In the genomic region with DNA sequence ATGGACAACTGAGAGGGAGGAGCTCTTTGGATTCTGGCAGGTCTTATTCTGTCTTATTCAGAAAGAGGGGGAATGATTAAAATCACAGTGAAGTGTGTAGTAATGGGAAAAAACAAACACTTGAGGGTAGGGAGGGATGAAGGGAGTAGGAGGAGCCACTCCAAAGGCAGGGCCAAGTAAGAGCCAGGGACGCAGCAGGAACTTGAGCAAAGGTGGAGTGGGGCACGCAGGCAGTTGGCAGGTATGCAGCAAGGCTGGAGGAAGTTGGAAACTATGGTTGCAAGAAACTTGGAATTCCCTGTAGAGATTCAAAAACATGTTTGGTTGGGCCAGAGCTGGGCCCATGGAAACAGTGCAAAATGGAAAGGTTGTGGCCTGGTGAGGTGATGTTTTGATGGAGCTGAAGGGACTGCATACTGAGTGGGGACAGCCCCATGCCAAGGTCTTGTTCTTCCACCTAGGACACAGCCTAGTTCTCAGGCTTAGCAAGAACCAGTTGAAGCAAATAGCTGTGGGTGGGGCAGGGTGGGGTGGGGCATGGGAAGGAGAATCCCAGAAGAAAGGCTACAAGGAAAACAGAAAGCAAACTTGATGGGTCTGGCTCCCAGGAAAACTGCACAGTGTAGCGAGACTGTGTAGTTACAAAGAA, we compare ENCODE assay signal across 29 mouse cellular contexts. TPM values are rescaled to one million over a fixed set of nuclear protein-coding genes. Genes with fewer than 3 reads are reported as not detected.
DNase-seq lines count a peak whose midpoint lies in the region; ATAC-seq and TF ChIP-seq lines count a peak whose summit lies in the region.
"Had no signal": no experiment of that assay in that cellular context is flagged by ENCODE, and none has a peak within 500 bp of the region (broad histone marks: within the 10 kb centered on the region; RNA-seq: fewer than 3 reads in every experiment).

No protein-coding gene starts in this region.

- WGBS in intestine, embryonic 14.5 days: 65% methylated on average over 3 of the region's 3 CpGs
- 53% methylated on average over 3 of the region's 3 CpGs for WGBS in lung, embryonic 14.5 days
- 44% methylated on average over 3 of the region's 3 CpGs for WGBS in stomach, postnatal 0 days
- 78% methylated on average over 3 of the region's 3 CpGs for WGBS in kidney, embryonic 15.5 days

- peaks cover 6% of the 10 kb centered on the region; the same call in 1 of the 2 replicates for H3K9me3 ChIP-seq in intestine, embryonic 14.5 days (ENCODE audit: control insufficient read depth, low read length)
- peaks cover 3% of the 10 kb centered on the region; the same call in 1 of the 2 replicates for H3K9me3 ChIP-seq in lung, embryonic 14.5 days (ENCODE audit: low read depth, low read length)
- H3K9me3 ChIP-seq in stomach, postnatal 0 days (ENCODE audit: control insufficient read depth, low read length): no peaks in the 10 kb centered on the region
- peaks cover 2% of the 10 kb centered on the region; the same call in 1 of the 2 replicates for H3K9me3 ChIP-seq in kidney, embryonic 15.5 days (replicated peaks)
- H3K9me3 ChIP-seq: forebrain, embryonic 10.5 days; hindbrain, embryonic 12.5 days; limb, embryonic 10.5 days; neural tube, embryonic 12.5 days had no signal

- no peak overlapping the region for H3K4me2 ChIP-seq in intestine, embryonic 14.5 days (ENCODE audit: low read length)
- peak overlapping the region; percentile 12; the same call in 1 of the 2 replicates for H3K4me2 ChIP-seq in lung, embryonic 14.5 days
- no peak overlapping the region for H3K4me2 ChIP-seq in stomach, postnatal 0 days (replicated peaks; ENCODE audit: low read depth)
- no peak overlapping the region for H3K4me2 ChIP-seq in kidney, embryonic 15.5 days
- H3K4me2 ChIP-seq: heart, embryonic 13.5 days; hindbrain, embryonic 12.5 days; neural tube, embryonic 12.5 days had no signal

- no peak for DNase-seq in intestine, embryonic 14.5 days (ENCODE audit: low spot score)
- DNase-seq in lung, embryonic 14.5 days: peak; percentile 44
- DNase-seq in lung, postnatal 25 days (ENCODE audit: low spot score): peak; percentile 73
- peak; percentile 24 for DNase-seq in stomach, postnatal 0 days (ENCODE audit: low spot score)
- DNase-seq in liver: no peak
- no peak for DNase-seq in layer of hippocampus, adult 9-10 months (ENCODE audit: low spot score)
- DNase-seq: adrenal gland, adult 8-10 months; cerebellum, adult 18-20 months; cerebellum, postnatal 14 days; gastrocnemius, postnatal 36 days; heart, adult 2 months; heart, postnatal 14 days; midbrain, embryonic 14.5 days had no signal

- no peak overlapping the region for H3K9ac ChIP-seq in intestine, embryonic 14.5 days (ENCODE audit: low read length)
- H3K9ac ChIP-seq in lung, embryonic 14.5 days: no peak overlapping the region
- no peak overlapping the region for H3K9ac ChIP-seq in stomach, postnatal 0 days (ENCODE audit: low read length)
- H3K9ac ChIP-seq in kidney, embryonic 15.5 days: no peak overlapping the region
- H3K9ac ChIP-seq: heart, embryonic 13.5 days; hindbrain, embryonic 12.5 days; neural tube, embryonic 12.5 days had no signal

- ATAC-seq in intestine, embryonic 14.5 days (replicated peaks; ENCODE audit: low FRiP score, low TSS enrichment, low read depth): no peak
- ATAC-seq in lung, embryonic 14.5 days (ENCODE audit: insufficient read depth): peak; percentile 81; the same call in 1 of the 2 replicates
- 0 out of 2 replicates have a peak, but pooled peaks have one; percentile 62 for ATAC-seq in stomach, postnatal 0 days (ENCODE audit: low FRiP score, low TSS enrichment)
- no peak for ATAC-seq in kidney, embryonic 15.5 days (replicated peaks; ENCODE audit: low FRiP score)
- ATAC-seq: activated CD4-positive, CD25-positive, alpha-beta regulatory T cell, adult 4 months; forebrain, embryonic 16.5 days; Patski had no signal

- H3K4me3 ChIP-seq in intestine, embryonic 14.5 days (ENCODE audit: low read depth, low read length): no peak overlapping the region
- H3K4me3 ChIP-seq in lung, embryonic 14.5 days (ENCODE audit: low read depth, low read length): no peak overlapping the region
- H3K4me3 ChIP-seq in stomach, postnatal 0 days (ENCODE audit: low read depth, low read length): no peak overlapping the region
- no peak overlapping the region for H3K4me3 ChIP-seq in kidney, embryonic 15.5 days (replicated peaks)
- H3K4me3 ChIP-seq: forebrain, embryonic 10.5 days; heart, adult 2 months; heart, embryonic 13.5 days; hindbrain, embryonic 12.5 days; limb, embryonic 10.5 days; megakaryocyte, embryonic 14.5 days; neural tube, embryonic 12.5 days had no signal

- H3K4me1 ChIP-seq in intestine, embryonic 14.5 days (replicated peaks; ENCODE audit: control insufficient read depth, insufficient read depth, low read length): no peaks in the 10 kb centered on the region
- H3K4me1 ChIP-seq in lung, embryonic 14.5 days (ENCODE audit: insufficient read depth): no peaks in the 10 kb centered on the region
- H3K4me1 ChIP-seq in stomach, postnatal 0 days (replicated peaks; ENCODE audit: control insufficient read depth, insufficient read depth): no peaks in the 10 kb centered on the region
- H3K4me1 ChIP-seq in kidney, embryonic 15.5 days: no peaks in the 10 kb centered on the region
- H3K4me1 ChIP-seq: heart, embryonic 13.5 days; hindbrain, embryonic 12.5 days; megakaryocyte, embryonic 14.5 days; neural tube, embryonic 12.5 days had no signal

- peak overlapping the region; percentile 64 for H3K27ac ChIP-seq in intestine, embryonic 14.5 days (ENCODE audit: low read depth)
- peak overlapping the region; percentile 43; the same call in 1 of the 2 replicates for H3K27ac ChIP-seq in lung, embryonic 14.5 days (ENCODE audit: low read depth)
- H3K27ac ChIP-seq in stomach, postnatal 0 days (replicated peaks): peak overlapping the region; percentile 56
- H3K27ac ChIP-seq in kidney, embryonic 15.5 days: no peak overlapping the region
- H3K27ac ChIP-seq: forebrain, embryonic 10.5 days; heart, adult 2 months; heart, embryonic 13.5 days; hindbrain, embryonic 12.5 days; kidney, postnatal 0 days; limb, embryonic 10.5 days; neural tube, embryonic 12.5 days had no signal

- no peaks in the 10 kb centered on the region for H3K27me3 ChIP-seq in intestine, embryonic 14.5 days (replicated peaks; ENCODE audit: control insufficient read depth, insufficient read depth, low read length)
- no peaks in the 10 kb centered on the region for H3K27me3 ChIP-seq in lung, embryonic 14.5 days (ENCODE audit: insufficient read depth, low read length)
- H3K27me3 ChIP-seq in stomach, postnatal 0 days (ENCODE audit: control insufficient read depth, insufficient read depth, low read length): no peaks in the 10 kb centered on the region
- H3K27me3 ChIP-seq in kidney, embryonic 15.5 days: no peaks in the 10 kb centered on the region
- H3K27me3 ChIP-seq: heart, embryonic 13.5 days; hindbrain, embryonic 12.5 days; neural tube, embryonic 12.5 days; Patski had no signal

- H3K36me3 ChIP-seq in intestine, embryonic 14.5 days (ENCODE audit: control insufficient read depth, insufficient read depth, low read length): no peaks in the 10 kb centered on the region
- H3K36me3 ChIP-seq in lung, embryonic 14.5 days (ENCODE audit: insufficient read depth): no peaks in the 10 kb centered on the region
- no peaks in the 10 kb centered on the region for H3K36me3 ChIP-seq in stomach, postnatal 0 days (ENCODE audit: control insufficient read depth, insufficient read depth, low read length)
- no peaks in the 10 kb centered on the region for H3K36me3 ChIP-seq in kidney, embryonic 15.5 days
- H3K36me3 ChIP-seq: forebrain, embryonic 10.5 days; G1E; heart, embryonic 13.5 days; hindbrain, embryonic 12.5 days; limb, embryonic 10.5 days; neural tube, embryonic 12.5 days had no signal

- no peak for TF ChIP-seq EP300 in stomach, postnatal 0 days (optimal IDR thresholded peaks at IDR 0.05)

- TF ChIP-seq CTCF in lung, embryonic 14.5 days (IDR thresholded peaks at IDR 0.05; ENCODE audit: low read depth): no peak
- no peak for TF ChIP-seq CTCF in stomach, postnatal 0 days (IDR thresholded peaks at IDR 0.05; ENCODE audit: low read depth)

RNA-seq across cellular contexts. Expression of a gene that starts 52.5 kb away (rescaled TPM):
- not detected in 2 replicates for polyA plus RNA-seq in intestine, embryonic 14.5 days (2014; fragmentation: Nextera tagmentation; extraction: Ambion mirVana)
- polyA plus RNA-seq in lung, embryonic 14.5 days (2014; fragmentation: Nextera tagmentation; extraction: Ambion mirVana): not detected in 2 replicates
- 0.07 TPM in 1 of 2 replicates, not detected in the other for polyA plus RNA-seq in stomach, postnatal 0 days (2015; fragmentation: Nextera tagmentation; extraction: Ambion mirVana)
- polyA plus RNA-seq in kidney, embryonic 15.5 days (2015; fragmentation: Nextera tagmentation; extraction: Ambion mirVana): not detected in 2 replicates
- polyA plus RNA-seq: embryonic facial prominence, embryonic 11.5 days; forebrain, embryonic 10.5 days; forebrain, embryonic 16.5 days; heart, embryonic 13.5 days; hindbrain, embryonic 12.5 days; kidney, postnatal 0 days; large intestine, adult 2 months; limb, embryonic 10.5 days; liver, adult 2 months; liver, embryonic 16.5 days; midbrain, embryonic 14.5 days; neural tube, embryonic 12.5 days; Patski had no signal

Comparison
In these comparisons a context has a peak if more than half of its experiments do, and no peak if none do; other contexts are left out.
1. ATAC-seq: peak in lung, embryonic 14.5 days (single experiment) and stomach, postnatal 0 days (single experiment); none in intestine, embryonic 14.5 days (single experiment) and kidney, embryonic 15.5 days (single experiment).
2. DNase-seq: peak in lung, embryonic 14.5 days (single experiment), lung, postnatal 25 days (single experiment) and stomach, postnatal 0 days (single experiment); none in intestine, embryonic 14.5 days (single experiment), liver (single experiment) and layer of hippocampus, adult 9-10 months (single experiment).